Mouse (Mus musculus): ENCODE measurements around the gene Chchd1. TPM values are rescaled to one million over a fixed set of nuclear protein-coding genes. Genes with fewer than 3 reads are reported as not detected.
A peak's percentile ranks its signal among the peaks of the same experiment; 100 is the strongest.

Gene Chchd1
- polyA plus RNA-seq, 1 experiment from 2014 or later, result 194 TPM

DNA sequence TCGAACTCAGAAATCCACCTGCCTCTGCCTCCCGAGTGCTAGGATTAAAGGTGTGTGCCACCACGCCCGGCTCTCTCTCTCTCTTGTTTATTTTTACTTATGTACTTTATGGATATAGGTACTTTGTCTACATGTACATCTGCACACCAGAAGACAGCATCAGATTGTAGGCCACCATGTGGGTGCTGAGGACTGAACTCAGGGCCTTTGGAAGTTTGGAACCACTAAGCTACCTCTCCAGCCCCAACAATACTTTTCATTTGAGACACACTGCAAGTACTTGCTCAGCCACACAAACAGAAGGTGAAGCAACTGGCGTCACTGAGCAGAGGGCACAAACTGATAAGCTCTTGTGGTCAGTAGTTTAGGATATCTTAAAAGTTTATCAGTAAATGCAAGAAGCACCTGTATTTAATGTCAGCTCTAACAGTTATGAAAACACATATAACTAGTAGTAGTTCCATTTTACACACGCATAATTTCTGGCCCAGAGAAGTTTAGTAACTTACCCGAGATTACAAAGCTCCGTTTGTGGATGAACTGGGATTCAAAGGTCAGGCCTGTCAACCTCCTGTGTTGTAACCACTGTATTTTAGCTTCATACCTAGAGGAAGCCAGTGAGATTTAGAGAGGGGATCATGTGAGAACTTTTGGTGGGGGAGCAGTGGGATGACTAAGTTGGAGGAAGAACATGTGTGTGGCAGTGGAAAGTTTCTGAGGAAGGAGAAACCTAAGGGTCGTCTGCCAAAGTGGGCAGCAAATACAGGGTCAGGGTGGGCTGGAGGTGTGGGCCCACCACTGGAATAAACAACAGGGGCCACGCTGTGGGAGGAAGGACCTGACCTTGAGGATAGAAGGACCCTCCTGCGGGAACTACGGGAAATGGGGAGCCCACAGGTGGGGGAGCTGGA, 30.5 kb downstream of the Chchd1 start:
- peak overlapping the region; percentile 91 for H3K27ac ChIP-seq
- peaks cover 26% of the 10 kb centered on the region for H3K4me1 ChIP-seq
- peak overlapping the region; percentile 88 for H3K9ac ChIP-seq
- H3K4me3 ChIP-seq, result peak overlapping the region; percentile 82
- no peak for ATAC-seq (ENCODE audit: low FRiP score, low read depth)
- peak overlapping the region; percentile 94 for H3K4me2 ChIP-seq (replicated peaks)
- peaks cover 71% of the 10 kb centered on the region for H3K36me3 ChIP-seq
- WGBS, result 47% methylated on average over 12 of the region's 12 CpGs
- no peaks in the 10 kb centered on the region for H3K27me3 ChIP-seq
- H3K9me3 ChIP-seq, result no peaks in the 10 kb centered on the region

DNA sequence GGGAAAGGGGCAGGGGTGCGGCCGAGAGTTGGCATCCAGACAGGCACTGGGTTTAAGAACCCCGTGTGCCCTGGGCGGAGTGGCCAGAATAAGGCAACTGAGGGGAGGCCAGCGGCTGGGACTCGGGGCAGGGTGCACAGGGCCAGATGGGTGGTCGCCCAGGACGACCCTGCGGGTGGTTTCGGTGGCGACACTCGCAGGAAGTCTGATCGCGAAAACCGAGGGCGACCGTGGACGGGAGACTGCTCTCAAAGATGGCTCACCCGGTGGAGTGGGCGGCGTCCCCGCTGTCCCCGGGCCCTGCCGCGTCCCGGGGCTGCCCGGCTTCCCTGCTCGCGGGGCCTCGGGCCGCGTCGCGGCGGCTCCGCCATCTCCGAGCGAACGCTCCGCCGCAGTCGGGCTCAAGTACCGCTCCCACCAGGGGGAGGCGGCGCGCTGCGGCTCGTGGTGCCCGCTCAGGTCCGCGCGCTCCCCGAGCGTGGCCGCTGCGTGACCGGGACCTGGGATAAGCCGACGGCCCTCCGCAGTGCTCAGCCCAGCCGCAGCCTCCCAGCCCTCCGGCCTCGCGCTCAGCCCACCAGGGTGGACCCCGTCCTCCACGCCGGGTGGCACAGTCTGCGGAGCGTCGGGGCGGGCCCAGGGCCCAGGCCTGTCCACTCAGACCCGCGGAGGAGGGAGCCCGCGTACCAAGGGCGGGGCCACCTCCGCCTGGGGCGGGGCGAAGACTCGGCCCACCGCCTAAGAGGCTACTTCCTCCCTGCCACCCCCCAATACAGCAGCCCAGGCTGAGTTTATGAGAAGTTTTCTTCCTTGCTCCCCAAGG, 31.4 kb downstream of the Chchd1 start, which contains the start of gene Ndst2:
Ndst2 (minus strand) TSS at position 611 of the 823 bp plus-strand sequence.
- peaks cover 71% of the 10 kb centered on the region for H3K36me3 ChIP-seq
- under 1% methylated on average over 72 of the region's 81 CpGs for WGBS
- ATAC-seq (ENCODE audit: low FRiP score, low read depth), result peak; percentile 98

DNA sequence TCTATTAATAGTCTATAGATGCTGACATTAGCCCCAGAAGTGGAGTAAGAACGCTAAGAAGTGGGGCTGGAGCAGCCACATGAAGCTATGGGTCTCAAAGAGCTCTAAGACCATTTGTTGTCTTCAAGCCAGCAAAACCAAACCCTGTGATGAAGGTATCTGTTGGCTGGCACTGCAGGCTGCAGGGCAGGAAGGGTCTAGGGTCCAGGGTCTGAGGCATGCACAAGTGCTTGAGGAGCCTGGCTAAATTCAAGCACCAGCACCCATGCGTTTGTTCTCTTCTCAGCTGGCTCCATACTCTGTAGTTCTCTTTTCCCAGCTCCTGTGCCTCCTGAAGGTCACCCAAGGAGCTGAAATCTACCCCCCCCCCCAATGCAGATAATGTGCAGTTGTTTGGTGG, 32.2 kb downstream of the Chchd1 start:
- H3K4me2 ChIP-seq (replicated peaks), result peak overlapping the region; percentile 94; the same call in 1 of the 2 replicates
- peaks cover 26% of the 10 kb centered on the region for H3K4me1 ChIP-seq
- peaks cover 71% of the 10 kb centered on the region for H3K36me3 ChIP-seq
- no peaks in the 10 kb centered on the region for H3K27me3 ChIP-seq
- H3K27ac ChIP-seq, result peak overlapping the region; percentile 28; the same call in 1 of the 2 replicates
- H3K4me3 ChIP-seq, result no peak overlapping the region
- H3K9me3 ChIP-seq, result no peaks in the 10 kb centered on the region
- WGBS, result 73% methylated on average over 2 of the region's 2 CpGs
- no peak for ATAC-seq (ENCODE audit: low FRiP score, low read depth)
- 0 out of 2 replicates have a peak overlapping the region, but pooled peaks have one; percentile 88 for H3K9ac ChIP-seq

More for the DNA sequence above, 31.4 kb downstream of the Chchd1 start, which contains the start of gene Ndst2:
- no peaks in the 10 kb centered on the region for H3K27me3 ChIP-seq
- peak within 1 kb of the TSS; percentile 88 for H3K9ac ChIP-seq
- peak within 1 kb of the TSS; percentile 91 for H3K27ac ChIP-seq
- H3K9me3 ChIP-seq, result no peaks in the 10 kb centered on the region
- H3K4me2 ChIP-seq (replicated peaks), result peak within 1 kb of the TSS; percentile 94
- peaks cover 26% of the 10 kb centered on the region for H3K4me1 ChIP-seq
- H3K4me3 ChIP-seq, result peak within 1 kb of the TSS; percentile 82

DNA sequence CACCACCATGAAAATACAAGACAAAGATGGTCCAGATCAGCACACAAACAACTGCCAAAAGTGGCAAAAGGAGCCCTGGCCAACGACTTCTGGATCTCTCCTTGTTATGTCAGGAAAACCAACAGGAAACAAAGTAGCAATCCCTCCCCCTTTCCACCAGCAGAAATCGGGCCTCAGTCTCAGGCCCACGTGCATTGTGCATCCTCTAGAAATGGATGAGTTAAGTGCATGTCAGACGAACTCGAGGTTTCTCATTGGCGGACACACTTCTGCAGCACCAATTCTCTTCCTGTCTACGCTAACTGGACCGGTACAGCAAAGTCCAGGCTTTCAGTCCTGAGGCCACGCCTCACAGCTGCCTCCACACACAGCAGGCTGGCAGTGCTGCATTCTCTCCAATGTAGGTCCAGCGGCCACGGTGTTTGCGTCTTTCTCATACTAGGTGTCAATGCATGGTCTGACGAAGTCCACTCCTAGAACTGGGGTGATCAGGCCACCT, 33.1 kb downstream of the Chchd1 start:
- H3K4me1 ChIP-seq, result peaks cover 26% of the 10 kb centered on the region
- H3K27ac ChIP-seq, result no peak overlapping the region
- peaks cover 71% of the 10 kb centered on the region for H3K36me3 ChIP-seq
- no peaks in the 10 kb centered on the region for H3K27me3 ChIP-seq
- H3K9me3 ChIP-seq, result no peaks in the 10 kb centered on the region
- H3K9ac ChIP-seq, result no peak overlapping the region; the same call in 1 of the 2 replicates
- WGBS, result 88% methylated on average over 13 of the region's 13 CpGs
- ATAC-seq (ENCODE audit: low FRiP score, low read depth), result no peak
- no peak overlapping the region for H3K4me2 ChIP-seq (replicated peaks)
- H3K4me3 ChIP-seq, result no peak overlapping the region

DNA sequence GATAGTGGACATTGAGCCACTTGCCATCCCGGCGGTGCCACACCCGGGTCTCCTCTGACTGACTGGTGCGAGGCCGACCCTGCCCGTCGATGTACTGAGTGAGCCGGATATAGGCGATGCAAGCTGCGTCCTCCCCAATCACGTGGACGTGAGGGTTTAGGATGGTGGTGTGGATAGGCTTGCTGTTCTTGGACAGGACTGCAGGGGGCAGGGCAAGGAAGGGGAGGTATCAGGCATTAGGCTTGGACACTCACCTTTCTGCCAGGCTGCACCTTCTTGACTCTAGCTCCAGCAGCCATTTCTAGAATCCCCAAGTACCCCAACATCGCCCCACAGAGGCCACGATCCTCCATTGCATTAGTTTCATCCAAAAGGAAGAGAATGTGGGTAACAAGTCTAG, 34.5 kb downstream of the Chchd1 start:
- Histone ChIP-seq H3K27ac (no peak overlapping the region), H3K27me3 (no peaks in the 10 kb centered on the region), H3K9ac (no peak overlapping the region), H3K36me3 (peaks cover 75% of the 10 kb centered on the region), H3K4me1 (peaks cover 22% of the 10 kb centered on the region), H3K9me3 (no peaks in the 10 kb centered on the region), H3K4me2 (replicated peaks) (no peak overlapping the region), H3K4me3 (no peak overlapping the region)
- no peak for ATAC-seq (ENCODE audit: low FRiP score, low read depth)
- WGBS, result 45% methylated on average over 14 of the region's 14 CpGs

DNA sequence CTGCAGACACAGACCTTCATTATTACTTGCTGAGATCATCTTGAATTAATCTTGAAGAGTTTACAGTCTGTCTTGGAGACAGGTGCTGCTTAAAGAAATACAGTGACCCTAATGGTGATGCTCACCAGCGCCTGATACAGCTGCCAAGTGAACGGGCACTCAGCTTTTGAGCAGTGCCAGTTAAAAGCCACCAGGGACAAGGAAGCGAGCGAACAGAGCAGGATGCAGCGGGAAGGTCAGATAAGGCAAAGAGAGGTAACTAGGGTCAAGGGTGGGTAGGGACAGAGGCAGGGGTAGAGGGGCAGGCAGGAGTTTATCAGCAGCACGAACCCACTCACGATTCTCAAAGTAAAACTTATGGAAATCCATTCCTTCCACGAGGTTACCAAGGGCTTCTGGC, 35.7 kb downstream of the Chchd1 start:
- no peak for ATAC-seq (ENCODE audit: low FRiP score, low read depth)
- no peak overlapping the region for H3K4me2 ChIP-seq (replicated peaks)
- no peaks in the 10 kb centered on the region for H3K9me3 ChIP-seq
- no peak overlapping the region for H3K4me3 ChIP-seq
- no peaks in the 10 kb centered on the region for H3K27me3 ChIP-seq
- no peak overlapping the region for H3K9ac ChIP-seq
- H3K4me1 ChIP-seq, result peaks cover 11% of the 10 kb centered on the region
- WGBS, result 91% methylated on average over 8 of the region's 8 CpGs
- peaks cover 76% of the 10 kb centered on the region for H3K36me3 ChIP-seq
- H3K27ac ChIP-seq, result no peak overlapping the region

DNA sequence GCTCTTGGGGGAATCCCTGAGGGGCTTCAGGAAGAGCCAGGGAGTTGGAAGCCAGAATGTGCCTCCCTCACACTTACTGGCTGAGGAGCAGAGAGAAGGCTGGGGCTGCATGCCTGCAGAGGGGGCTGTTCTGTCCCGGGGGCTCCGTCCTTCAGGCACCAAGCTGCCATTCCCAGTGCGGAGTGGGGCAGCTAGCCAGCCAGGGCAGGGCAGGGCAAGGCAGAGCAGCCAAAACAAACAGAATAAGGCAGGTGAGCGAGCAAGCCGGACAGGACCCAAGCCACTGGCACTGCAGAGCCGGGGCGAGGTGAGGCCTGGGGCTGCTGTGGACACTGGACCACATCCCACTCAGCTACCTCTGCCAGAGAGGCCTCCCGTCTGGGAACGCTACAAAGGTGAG, 38.5 kb downstream of the Chchd1 start:
- Histone ChIP-seq H3K4me3 (no peak overlapping the region), H3K9ac (no peak overlapping the region), H3K4me2 (replicated peaks) (no peak overlapping the region), H3K36me3 (peaks cover 90% of the 10 kb centered on the region), H3K4me1 (no peaks in the 10 kb centered on the region), H3K9me3 (no peaks in the 10 kb centered on the region), H3K27me3 (no peaks in the 10 kb centered on the region), H3K27ac (no peak overlapping the region)
- 88% methylated on average over 9 of the region's 9 CpGs for WGBS
- no peak for ATAC-seq (ENCODE audit: low FRiP score, low read depth)

DNA sequence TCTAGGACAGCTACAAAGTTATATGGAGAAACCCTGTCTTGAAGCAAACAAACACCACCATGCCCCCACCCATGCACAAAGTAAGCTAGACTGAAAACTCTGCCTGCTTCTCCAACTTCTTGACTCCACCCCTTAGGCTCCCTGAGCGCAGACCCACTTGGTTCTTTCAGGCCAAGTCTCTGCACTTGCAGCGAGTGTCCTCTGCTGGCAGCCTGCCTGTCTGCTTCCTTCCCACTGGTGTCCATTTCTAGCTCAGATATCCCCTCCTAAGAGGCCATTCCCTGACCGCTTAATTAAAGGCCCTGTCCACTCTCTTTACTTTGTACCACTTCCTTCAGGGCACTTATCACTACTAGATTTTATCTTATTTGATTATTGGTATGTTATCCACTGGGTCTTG, 40.8 kb downstream of the Chchd1 start:
- H3K27me3 ChIP-seq, result no peaks in the 10 kb centered on the region
- 88% methylated on average over 3 of the region's 3 CpGs for WGBS
- no peak overlapping the region for H3K4me2 ChIP-seq (replicated peaks)
- no peak overlapping the region for H3K27ac ChIP-seq
- peaks cover 84% of the 10 kb centered on the region for H3K36me3 ChIP-seq
- H3K4me3 ChIP-seq, result no peak overlapping the region
- H3K9me3 ChIP-seq, result no peaks in the 10 kb centered on the region
- ATAC-seq (ENCODE audit: low FRiP score, low read depth), result no peak
- no peaks in the 10 kb centered on the region for H3K4me1 ChIP-seq
- H3K9ac ChIP-seq, result no peak overlapping the region

DNA sequence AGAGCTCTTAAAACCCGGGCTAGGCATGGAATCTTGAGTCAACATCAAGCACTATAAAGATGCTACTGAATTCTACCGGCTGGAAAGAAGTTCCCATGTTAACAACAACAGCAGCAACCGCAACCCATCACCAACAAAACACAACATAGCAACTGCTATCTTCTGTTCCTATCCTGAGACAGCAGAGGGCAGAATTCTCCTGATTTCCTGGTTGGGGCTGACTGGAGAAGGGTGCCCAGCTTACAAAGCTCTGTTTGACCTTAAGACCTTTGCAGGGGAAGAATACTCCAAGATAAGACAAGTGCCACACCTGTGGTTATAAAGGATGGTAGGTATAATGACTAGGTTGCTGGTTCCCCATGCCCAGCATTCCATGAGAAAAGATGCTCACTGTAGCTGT, 44.1 kb downstream of the Chchd1 start:
- Histone ChIP-seq H3K9me3 (no peaks in the 10 kb centered on the region), H3K9ac (no peak overlapping the region), H3K36me3 (peaks cover 54% of the 10 kb centered on the region), H3K4me3 (no peak overlapping the region), H3K4me1 (no peaks in the 10 kb centered on the region), H3K27me3 (no peaks in the 10 kb centered on the region), H3K4me2 (replicated peaks) (no peak overlapping the region), H3K27ac (no peak overlapping the region)
- 87% methylated on average over 3 of the region's 3 CpGs for WGBS
- ATAC-seq (ENCODE audit: low FRiP score, low read depth), result no peak

DNA sequence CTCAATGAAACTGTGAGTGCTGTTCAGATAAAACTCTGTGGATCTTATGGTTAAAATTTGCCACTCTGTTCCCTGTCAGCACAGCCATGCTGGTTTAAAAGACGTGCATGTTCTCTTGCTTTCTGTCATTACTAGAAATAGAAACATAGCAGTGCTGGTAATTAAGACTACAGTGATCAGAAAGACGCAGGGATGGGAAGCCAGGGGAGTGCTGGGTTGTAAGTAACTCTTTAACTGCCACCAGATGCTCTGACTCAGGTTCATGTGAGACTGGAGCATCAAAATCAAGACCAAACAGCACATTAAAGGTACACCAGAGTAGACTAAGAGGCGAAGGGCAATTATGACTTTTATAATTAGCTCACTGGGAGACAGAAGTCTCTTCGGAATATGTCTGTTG, 45.6 kb downstream of the Chchd1 start:
- H3K9me3 ChIP-seq, result no peaks in the 10 kb centered on the region
- no peak for ATAC-seq (ENCODE audit: low FRiP score, low read depth)
- H3K27me3 ChIP-seq, result no peaks in the 10 kb centered on the region
- no peak overlapping the region for H3K4me3 ChIP-seq
- 40% methylated on average over 4 of the region's 4 CpGs for WGBS
- H3K9ac ChIP-seq, result no peak overlapping the region
- no peaks in the 10 kb centered on the region for H3K4me1 ChIP-seq
- H3K36me3 ChIP-seq, result peaks cover 54% of the 10 kb centered on the region
- H3K27ac ChIP-seq, result no peak overlapping the region
- H3K4me2 ChIP-seq (replicated peaks), result no peak overlapping the region

DNA sequence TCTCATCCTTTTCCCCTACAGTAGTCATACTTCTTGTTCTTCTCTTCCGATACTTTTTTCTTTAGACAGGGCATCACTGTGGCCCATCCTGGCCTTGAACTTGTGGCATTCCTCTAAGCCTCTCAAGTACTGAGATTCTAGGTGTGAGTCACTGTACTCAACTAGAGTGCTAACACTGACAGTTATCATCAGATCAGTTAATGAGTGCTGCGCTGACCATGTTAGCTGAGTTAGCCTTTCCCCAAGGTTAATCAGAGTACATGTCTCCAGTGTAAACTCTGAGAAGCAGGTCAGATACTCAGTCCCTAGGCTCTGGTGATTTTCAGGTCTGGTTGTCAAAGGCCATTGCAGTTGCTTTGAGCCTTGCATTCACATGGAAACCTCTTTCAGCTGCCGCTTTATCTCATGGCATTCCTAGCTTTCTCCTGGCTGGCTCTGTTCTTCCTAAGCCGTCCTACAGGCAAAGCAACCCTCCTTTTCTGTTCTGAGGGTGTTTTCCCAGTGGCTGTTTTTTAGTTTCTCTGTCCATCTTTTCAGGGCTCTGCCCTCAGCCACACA, 46.8 kb downstream of the Chchd1 start:
- no peaks in the 10 kb centered on the region for H3K4me1 ChIP-seq
- no peak overlapping the region for H3K4me2 ChIP-seq (replicated peaks)
- H3K4me3 ChIP-seq, result no peak overlapping the region
- no peak overlapping the region for H3K27ac ChIP-seq
- H3K36me3 ChIP-seq, result peaks cover 54% of the 10 kb centered on the region
- ATAC-seq (ENCODE audit: low FRiP score, low read depth), result no peak
- H3K9me3 ChIP-seq, result no peaks in the 10 kb centered on the region
- H3K9ac ChIP-seq, result no peak overlapping the region
- no peaks in the 10 kb centered on the region for H3K27me3 ChIP-seq
- WGBS, result 91% methylated on average over 4 of the region's 4 CpGs

DNA sequence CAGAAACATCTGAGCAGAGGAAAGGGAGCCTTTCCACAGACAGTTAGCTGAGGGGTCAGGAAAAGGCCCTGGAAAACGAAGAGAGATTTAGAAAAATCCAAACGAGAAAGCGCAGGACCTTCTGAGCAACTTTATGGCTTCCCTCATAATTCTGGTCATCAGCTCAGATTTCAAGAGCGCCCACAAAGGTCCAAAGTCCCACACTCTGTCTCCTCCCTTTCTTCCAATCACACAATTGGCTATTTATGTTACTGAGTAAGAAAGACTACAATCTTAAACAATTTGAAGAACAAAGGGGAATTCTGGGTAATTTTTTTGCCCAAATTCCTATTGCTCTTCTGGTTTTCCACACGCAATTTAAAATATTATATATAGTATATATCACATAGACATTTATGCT, 47.7 kb downstream of the Chchd1 start:
- Histone ChIP-seq H3K27ac (no peak overlapping the region), H3K4me3 (no peak overlapping the region), H3K9me3 (no peaks in the 10 kb centered on the region), H3K9ac (no peak overlapping the region), H3K36me3 (peaks cover 54% of the 10 kb centered on the region), H3K4me2 (replicated peaks) (no peak overlapping the region), H3K27me3 (no peaks in the 10 kb centered on the region), H3K4me1 (no peaks in the 10 kb centered on the region)
- 57% methylated on average over 5 of the region's 5 CpGs for WGBS
- ATAC-seq (ENCODE audit: low FRiP score, low read depth), result no peak
